Mouse (Mus musculus): Measurements from ENCODE around the gene Polr1d. TPM values are rescaled to one million over a fixed set of nuclear protein-coding genes. Genes with fewer than 3 reads are reported as not detected.

The Polr1d gene
- total and polyA plus RNA-seq, 2 experiments from 2014 or later, result 92.1 to 114 TPM

DNA sequence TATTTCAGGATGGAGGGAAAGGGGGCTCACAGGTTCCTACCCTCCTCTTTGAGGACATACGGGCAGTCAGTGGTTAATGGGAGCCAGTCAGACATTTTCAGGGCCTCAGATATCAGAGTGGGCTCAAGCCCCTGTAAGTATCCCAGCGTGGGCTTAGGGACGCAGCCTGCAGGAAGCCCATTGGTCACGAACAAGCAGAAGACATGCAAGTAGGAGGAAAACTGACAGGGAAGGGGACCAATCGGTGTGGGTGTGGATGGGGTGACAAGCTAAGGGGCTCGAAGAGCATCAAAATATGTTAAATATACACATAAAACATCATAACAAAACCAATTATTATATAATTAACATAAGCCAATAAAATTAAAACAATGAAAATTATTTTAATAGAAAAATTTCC, 22.5 kb upstream of the Polr1d start:
- no peaks in the 10 kb centered on the region for H3K9me3 ChIP-seq (ENCODE audit: low read length)
- H3K9ac ChIP-seq, result no peak overlapping the region
- no peak for TF ChIP-seq CTCF (IDR thresholded peaks at IDR 0.05; ENCODE audit: low read depth)
- no peak overlapping the region for H3K4me3 ChIP-seq (ENCODE audit: low read depth, low read length)
- no peaks in the 10 kb centered on the region for H3K27me3 ChIP-seq (ENCODE audit: insufficient read depth, low read length)
- no peak overlapping the region for H3K27ac ChIP-seq (ENCODE audit: low read depth, low read length)
- H3K4me2 ChIP-seq (ENCODE audit: low read depth), result no peak overlapping the region
- WGBS, result 83% methylated on average over 6 of the region's 6 CpGs
- H3K4me1 ChIP-seq (ENCODE audit: insufficient read depth), result 0 out of 2 replicates have a peak, but pooled peaks cover 4% of the 10 kb centered on the region
- ATAC-seq (peak; percentile 67; the same call in 1 of the 2 replicates), DNase-seq (no peak)
- no peaks in the 10 kb centered on the region for H3K36me3 ChIP-seq (ENCODE audit: insufficient read depth)

DNA sequence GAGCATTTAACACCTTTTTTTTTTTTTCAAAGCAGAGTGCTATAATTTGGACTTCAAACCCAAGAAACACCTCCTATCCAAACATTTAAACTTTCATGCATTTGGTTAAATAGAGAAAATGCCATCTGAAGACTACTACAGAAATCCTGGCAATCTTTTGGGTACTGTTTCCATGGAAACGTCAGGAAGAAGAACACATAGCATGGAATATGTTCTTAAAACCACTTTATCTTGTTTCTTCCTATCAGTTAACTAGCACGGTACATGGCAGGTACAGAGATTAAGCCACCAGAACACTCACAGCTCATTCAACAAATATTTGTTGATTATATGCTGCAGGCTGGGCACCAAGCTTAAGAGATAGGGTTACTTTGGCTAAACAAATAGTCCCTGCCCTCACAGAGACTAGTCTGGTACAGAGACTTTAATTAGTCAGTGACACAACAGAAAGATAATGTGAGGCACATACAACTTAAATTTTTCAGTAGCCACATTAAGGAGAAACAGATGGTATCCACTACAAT, 22.0 kb upstream of the Polr1d start:
- Histone ChIP-seq H3K27me3 (ENCODE audit: insufficient read depth, low read length) (no peaks in the 10 kb centered on the region), H3K4me1 (ENCODE audit: insufficient read depth) (0 out of 2 replicates have a peak, but pooled peaks cover 4% of the 10 kb centered on the region), H3K4me2 (ENCODE audit: low read depth) (no peak overlapping the region), H3K9me3 (ENCODE audit: low read length) (no peaks in the 10 kb centered on the region), H3K27ac (ENCODE audit: low read depth, low read length) (no peak overlapping the region), H3K4me3 (ENCODE audit: low read depth, low read length) (no peak overlapping the region), H3K9ac (no peak overlapping the region), H3K36me3 (ENCODE audit: insufficient read depth) (no peaks in the 10 kb centered on the region)
- peak; percentile 58 for DNase-seq
- 64% methylated on average over 2 of the region's 2 CpGs for WGBS
- ATAC-seq, result peak; percentile 71
- TF ChIP-seq CTCF (IDR thresholded peaks at IDR 0.05; ENCODE audit: low read depth), result no peak

DNA sequence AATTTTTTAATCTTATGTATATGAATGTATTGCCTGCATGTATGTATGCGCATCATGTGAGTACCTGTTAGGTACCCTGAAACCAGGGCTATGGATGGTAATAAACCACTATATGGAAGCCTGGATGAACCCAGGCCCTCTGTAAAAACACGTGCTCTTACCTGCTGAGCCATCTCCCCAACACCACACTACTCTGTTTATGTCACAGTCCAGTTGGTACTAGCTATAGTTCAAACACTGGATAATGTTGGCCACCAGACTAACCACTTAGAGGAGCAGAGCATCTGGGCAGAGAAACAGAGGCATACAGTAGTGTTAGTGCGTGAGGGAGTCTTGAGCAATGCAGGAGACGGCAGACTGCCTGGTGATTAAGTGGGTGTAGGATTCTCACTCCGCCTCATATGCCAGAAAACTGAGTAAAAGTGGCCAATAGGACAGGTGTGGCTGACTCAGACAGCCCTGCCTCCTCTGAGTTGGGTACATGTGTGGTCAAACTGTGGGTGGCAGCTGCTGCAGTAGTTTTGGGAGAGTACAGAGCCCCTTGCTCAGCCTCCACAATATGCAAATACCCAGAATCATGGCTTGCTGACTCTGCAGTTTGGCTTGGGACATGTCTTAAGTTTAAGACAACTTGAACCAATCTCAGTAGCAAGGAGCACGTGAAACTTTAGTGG, 21.1 kb upstream of the Polr1d start:
- no peak overlapping the region for H3K4me3 ChIP-seq (ENCODE audit: low read depth, low read length)
- DNase-seq (no peak), ATAC-seq (no peak)
- H3K27ac ChIP-seq (ENCODE audit: low read depth, low read length), result no peak overlapping the region
- H3K4me1 ChIP-seq (ENCODE audit: insufficient read depth), result 0 out of 2 replicates have a peak, but pooled peaks cover 4% of the 10 kb centered on the region
- no peaks in the 10 kb centered on the region for H3K9me3 ChIP-seq (ENCODE audit: low read length)
- WGBS, result 89% methylated on average over 6 of the region's 6 CpGs
- TF ChIP-seq CTCF (IDR thresholded peaks at IDR 0.05; ENCODE audit: low read depth), result no peak
- no peaks in the 10 kb centered on the region for H3K27me3 ChIP-seq (ENCODE audit: insufficient read depth, low read length)
- H3K4me2 ChIP-seq (ENCODE audit: low read depth), result no peak overlapping the region
- H3K36me3 ChIP-seq (ENCODE audit: insufficient read depth), result no peaks in the 10 kb centered on the region
- no peak overlapping the region for H3K9ac ChIP-seq

DNA sequence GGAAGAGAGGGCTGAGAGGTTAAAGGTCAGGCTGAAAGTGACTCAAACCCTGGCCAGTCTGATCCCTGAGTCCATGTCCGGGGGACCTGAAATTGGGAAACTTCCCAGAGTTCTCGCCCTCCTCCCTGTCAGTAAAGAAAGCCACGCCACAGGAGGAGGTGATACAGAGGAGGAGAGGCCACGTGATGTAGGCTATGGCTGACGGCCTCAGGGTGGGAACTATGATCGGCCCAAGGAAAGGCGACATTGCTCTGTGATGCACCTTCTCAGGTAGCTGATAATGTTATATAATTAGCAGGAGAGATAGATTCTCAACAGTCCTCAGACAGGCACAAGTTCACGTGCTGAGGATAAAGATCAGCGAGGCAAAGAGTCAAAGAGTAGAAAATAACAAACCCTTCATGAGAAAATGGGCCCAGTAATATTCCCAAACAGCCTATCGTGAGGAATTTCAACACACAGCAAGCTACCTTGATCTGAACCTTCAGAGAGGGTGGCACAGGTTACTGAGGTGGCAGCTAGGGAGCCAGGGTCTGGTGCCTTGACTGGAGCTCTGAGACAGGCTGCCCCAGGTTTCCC, 20.0 kb upstream of the Polr1d start:
- Histone ChIP-seq H3K27ac (ENCODE audit: low read depth, low read length) (no peak overlapping the region), H3K27me3 (ENCODE audit: insufficient read depth, low read length) (no peaks in the 10 kb centered on the region), H3K36me3 (ENCODE audit: insufficient read depth) (no peaks in the 10 kb centered on the region), H3K4me1 (ENCODE audit: insufficient read depth) (0 out of 2 replicates have a peak, but pooled peaks cover 4% of the 10 kb centered on the region), H3K4me3 (ENCODE audit: low read depth, low read length) (no peak overlapping the region), H3K9me3 (ENCODE audit: low read length) (no peaks in the 10 kb centered on the region), H3K4me2 (ENCODE audit: low read depth) (no peak overlapping the region), H3K9ac (no peak overlapping the region)
- DNase-seq (no peak), ATAC-seq (no peak)
- no peak for TF ChIP-seq CTCF (IDR thresholded peaks at IDR 0.05; ENCODE audit: low read depth)
- WGBS, result 84% methylated on average over 10 of the region's 10 CpGs

DNA sequence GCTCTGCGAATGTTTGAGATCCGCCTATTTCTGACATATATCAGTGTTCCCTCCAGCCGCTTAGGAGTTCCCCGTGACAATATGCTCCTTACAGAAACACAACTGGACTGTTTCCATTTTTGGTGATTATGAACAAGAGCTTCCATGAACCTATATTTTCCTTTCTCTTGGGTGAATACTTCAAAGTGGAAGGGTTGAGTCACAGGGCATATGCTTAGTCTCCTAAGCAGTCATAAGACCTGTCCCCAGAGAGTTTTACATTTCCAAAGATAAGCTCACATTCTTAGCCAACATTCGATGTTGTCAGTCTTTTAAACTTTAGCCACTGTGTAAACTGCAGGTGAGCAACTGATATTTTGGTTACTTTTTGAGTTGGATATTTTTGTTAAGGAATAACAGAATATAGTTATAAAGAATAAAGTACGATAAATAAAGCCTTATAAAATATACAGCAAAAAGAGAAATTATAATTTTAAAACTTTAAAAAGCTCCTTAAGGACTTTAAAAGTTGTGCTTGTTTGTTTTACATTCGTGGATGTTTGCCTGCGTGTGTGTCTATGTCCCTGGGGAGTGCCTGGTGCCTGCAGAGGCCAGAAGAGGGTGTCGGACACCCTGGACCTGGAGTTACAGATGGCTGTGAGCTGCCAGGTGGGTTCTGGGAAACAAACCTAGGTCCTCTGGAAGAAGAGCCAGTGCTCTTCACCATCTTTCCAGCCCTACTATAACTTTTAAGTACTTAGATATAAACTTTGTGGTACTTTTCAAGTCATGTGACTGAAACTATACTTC, 19.0 kb upstream of the Polr1d start:
- Histone ChIP-seq H3K27me3 (ENCODE audit: insufficient read depth, low read length) (no peaks in the 10 kb centered on the region), H3K36me3 (ENCODE audit: insufficient read depth) (no peaks in the 10 kb centered on the region), H3K9me3 (ENCODE audit: low read length) (no peaks in the 10 kb centered on the region), H3K4me3 (ENCODE audit: low read depth, low read length) (no peak overlapping the region), H3K4me1 (ENCODE audit: insufficient read depth) (0 out of 2 replicates have a peak, but pooled peaks cover 4% of the 10 kb centered on the region), H3K27ac (ENCODE audit: low read depth, low read length) (no peak overlapping the region), H3K4me2 (ENCODE audit: low read depth) (no peak overlapping the region), H3K9ac (no peak overlapping the region)
- DNase-seq (no peak), ATAC-seq (no peak)
- TF ChIP-seq CTCF (IDR thresholded peaks at IDR 0.05; ENCODE audit: low read depth), result no peak
- whole genome bisulfite sequencing, result 88% methylated on average over 9 of the region's 9 CpGs

DNA sequence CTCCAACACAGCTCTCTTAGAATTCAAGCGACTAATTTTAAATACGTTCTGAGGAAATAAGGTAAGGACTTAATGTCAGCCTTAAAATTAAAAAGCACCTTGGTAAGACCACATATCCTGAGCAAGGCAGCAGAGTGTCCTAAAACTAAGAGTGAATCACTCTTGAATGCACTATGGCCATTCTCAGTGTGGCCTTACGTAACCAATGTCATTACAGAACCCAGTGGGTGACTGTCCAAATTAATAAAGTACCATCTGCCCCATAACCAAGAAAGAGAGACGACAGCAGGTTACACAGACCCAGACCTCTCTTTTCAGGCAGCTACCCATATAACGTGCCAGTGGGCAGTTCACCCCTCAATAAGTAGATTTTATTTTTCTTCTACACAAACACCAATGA, 18.2 kb upstream of the Polr1d start:
- 89% methylated on average over 5 of the region's 5 CpGs for WGBS
- DNase-seq (no peak), ATAC-seq (no peak)
- Histone ChIP-seq H3K4me1 (ENCODE audit: insufficient read depth) (0 out of 2 replicates have a peak, but pooled peaks cover 4% of the 10 kb centered on the region), H3K27ac (ENCODE audit: low read depth, low read length) (no peak overlapping the region), H3K27me3 (ENCODE audit: insufficient read depth, low read length) (no peaks in the 10 kb centered on the region), H3K9ac (no peak overlapping the region), H3K9me3 (ENCODE audit: low read length) (no peaks in the 10 kb centered on the region), H3K36me3 (ENCODE audit: insufficient read depth) (no peaks in the 10 kb centered on the region), H3K4me2 (ENCODE audit: low read depth) (no peak overlapping the region), H3K4me3 (ENCODE audit: low read depth, low read length) (no peak overlapping the region)
- TF ChIP-seq CTCF (IDR thresholded peaks at IDR 0.05; ENCODE audit: low read depth), result no peak

All from forebrain, postnatal 0 days (tissue).